Mouse (Mus musculus) ES-Bruce4 (cell line): ENCODE results near the gene Olfr733.

Source experiments
- CTCF ChIP-seq: IDR thresholded peaks from one replicate; pipeline ENCODE4 v1.8.1; 2011; ENCODE audit warnings: low read depth, low read length
- POLR2A ChIP-seq: IDR thresholded peaks from one replicate; pipeline ENCODE4 v1.8.1; 2011; ENCODE audit warnings: low read length; ENCODE audit not compliant: insufficient read depth

GRCm38 (mm10) chr14:50284106-50284505 is 17.2 kb downstream of the Olfr733 start, which contains the start of gene Olfr732:
- TF ChIP-seq CTCF (no peak), POLR2A (no peak)
